Mouse (Mus musculus): ENCODE measurements around the gene Ppm1l. TPM values are rescaled to one million over a fixed set of nuclear protein-coding genes. Genes with fewer than 3 reads are reported as not detected.
A peak's percentile ranks its signal among the peaks of the same experiment; 100 is the strongest.

Gene Ppm1l
- polyA plus RNA-seq, 1 experiment from 2014 or later: 10.9 TPM

- no peaks in the 10 kb centered on the region for H3K27me3 ChIP-seq (ENCODE audit: control insufficient read depth, insufficient read depth, low read length)
- ATAC-seq (ENCODE audit: insufficient number of reproducible peaks, insufficient read depth, low FRiP score, low read depth): no peak
- no peaks in the 10 kb centered on the region for H3K9me3 ChIP-seq (ENCODE audit: control insufficient read depth, low read length)
- H3K36me3 ChIP-seq (ENCODE audit: control insufficient read depth, insufficient read depth, low read length): no peaks in the 10 kb centered on the region
- H3K4me2 ChIP-seq (ENCODE audit: low read length): no peak overlapping the region
- WGBS: 66% methylated on average over 4 of the region's 4 CpGs
- no peak overlapping the region for H3K27ac ChIP-seq (replicated peaks in 1 of 2; ENCODE audit: control insufficient read depth in 1 of 2, insufficient read depth in 1 of 2, low read depth in 2 of 2, low read length in 2 of 2)
- peaks cover 15 to 28% of the 10 kb centered on the region in 2 experiments for H3K4me1 ChIP-seq (ENCODE audit: control insufficient read depth in 2 of 2, insufficient read depth in 2 of 2, low read length in 2 of 2)
- H3K9ac ChIP-seq (ENCODE audit: low read length): no peak overlapping the region
- no peak overlapping the region for H3K4me3 ChIP-seq (ENCODE audit: control insufficient read depth in 1 of 2, insufficient read depth in 1 of 2, low read depth in 1 of 2, low read length in 2 of 2)
Observed at GRCm38 (mm10) chr3:69484582-69484981, 167.9 kb downstream of the Ppm1l start.

DNA sequence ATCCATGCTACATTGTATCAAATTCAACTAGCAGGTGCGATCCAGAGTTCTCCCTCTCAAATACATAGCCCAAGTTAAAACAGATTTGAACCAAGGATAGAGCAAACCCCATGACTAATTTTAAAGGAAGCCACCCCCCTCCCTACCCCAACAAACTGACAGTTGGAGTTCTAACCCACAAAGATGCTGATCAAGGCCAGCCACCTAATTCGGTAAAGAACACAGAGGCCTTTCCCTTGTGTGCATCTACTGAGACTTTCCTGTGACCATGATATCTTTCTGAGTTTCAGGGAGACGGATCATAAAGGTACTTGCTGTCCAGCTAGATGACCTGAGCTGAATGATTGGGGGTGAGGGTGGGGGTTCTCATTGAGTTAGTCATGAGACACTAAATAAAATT is 168.7 kb downstream of the Ppm1l start:
- no peak overlapping the region for H3K27ac ChIP-seq (replicated peaks in 1 of 2; ENCODE audit: control insufficient read depth in 1 of 2, insufficient read depth in 1 of 2, low read depth in 2 of 2, low read length in 2 of 2)
- no peaks in the 10 kb centered on the region for H3K27me3 ChIP-seq (ENCODE audit: control insufficient read depth, insufficient read depth, low read length)
- H3K36me3 ChIP-seq (ENCODE audit: control insufficient read depth, insufficient read depth, low read length): no peaks in the 10 kb centered on the region
- H3K9ac ChIP-seq (ENCODE audit: low read length): no peak overlapping the region
- 91% methylated on average over 3 of the region's 3 CpGs for WGBS
- H3K4me3 ChIP-seq (ENCODE audit: control insufficient read depth in 1 of 2, insufficient read depth in 1 of 2, low read depth in 1 of 2, low read length in 2 of 2): no peak overlapping the region
- H3K4me1 ChIP-seq (ENCODE audit: control insufficient read depth in 2 of 2, insufficient read depth in 2 of 2, low read length in 2 of 2): peaks cover 14 to 27% of the 10 kb centered on the region in 2 experiments
- H3K9me3 ChIP-seq (ENCODE audit: control insufficient read depth, low read length): no peaks in the 10 kb centered on the region
- ATAC-seq (ENCODE audit: insufficient number of reproducible peaks, insufficient read depth, low FRiP score, low read depth): no peak
- no peak overlapping the region for H3K4me2 ChIP-seq (ENCODE audit: low read length)

GRCm38 (mm10) chr3:69485756-69486155 is 169.1 kb downstream of the Ppm1l start:
- H3K4me1 ChIP-seq (ENCODE audit: control insufficient read depth in 2 of 2, insufficient read depth in 2 of 2, low read length in 2 of 2): peaks cover 11 to 23% of the 10 kb centered on the region in 2 experiments
- no peaks in the 10 kb centered on the region for H3K36me3 ChIP-seq (ENCODE audit: control insufficient read depth, insufficient read depth, low read length)
- no peaks in the 10 kb centered on the region for H3K9me3 ChIP-seq (ENCODE audit: control insufficient read depth, low read length)
- no peak overlapping the region for H3K9ac ChIP-seq (ENCODE audit: low read length)
- no peak overlapping the region for H3K27ac ChIP-seq (replicated peaks in 1 of 2; ENCODE audit: control insufficient read depth in 1 of 2, insufficient read depth in 1 of 2, low read depth in 2 of 2, low read length in 2 of 2)
- ATAC-seq (ENCODE audit: insufficient number of reproducible peaks, insufficient read depth, low FRiP score, low read depth): no peak
- H3K4me3 ChIP-seq (ENCODE audit: control insufficient read depth in 1 of 2, insufficient read depth in 1 of 2, low read depth in 1 of 2, low read length in 2 of 2): no peak overlapping the region
- H3K27me3 ChIP-seq (ENCODE audit: control insufficient read depth, insufficient read depth, low read length): no peaks in the 10 kb centered on the region
- WGBS: 47% methylated on average over 2 of the region's 2 CpGs
- no peak overlapping the region for H3K4me2 ChIP-seq (ENCODE audit: low read length)

GRCm38 (mm10) chr3:69487471-69487870 is 170.8 kb downstream of the Ppm1l start:
- Histone ChIP-seq H3K4me1 (ENCODE audit: control insufficient read depth in 2 of 2, insufficient read depth in 2 of 2, low read length in 2 of 2) (peaks cover 11 to 22% of the 10 kb centered on the region in 2 experiments), H3K4me2 (ENCODE audit: low read length) (no peak overlapping the region), H3K9me3 (ENCODE audit: control insufficient read depth, low read length) (no peaks in the 10 kb centered on the region), H3K9ac (ENCODE audit: low read length) (no peak overlapping the region), H3K4me3 (ENCODE audit: control insufficient read depth in 1 of 2, insufficient read depth in 1 of 2, low read depth in 1 of 2, low read length in 2 of 2) (no peak overlapping the region), H3K27me3 (ENCODE audit: control insufficient read depth, insufficient read depth, low read length) (no peaks in the 10 kb centered on the region), H3K27ac (replicated peaks in 1 of 2; ENCODE audit: control insufficient read depth in 1 of 2, insufficient read depth in 1 of 2, low read depth in 2 of 2, low read length in 2 of 2) (peak overlapping the region in 1 of 2 experiments; percentile 45; a peak in 1 of 4 replicates), H3K36me3 (ENCODE audit: control insufficient read depth, insufficient read depth, low read length) (no peaks in the 10 kb centered on the region)
- WGBS: 79% methylated on average over 6 of the region's 6 CpGs
- no peak for ATAC-seq (ENCODE audit: insufficient number of reproducible peaks, insufficient read depth, low FRiP score, low read depth)

- ATAC-seq (ENCODE audit: insufficient number of reproducible peaks, insufficient read depth, low FRiP score, low read depth): no peak
- H3K9me3 ChIP-seq (ENCODE audit: control insufficient read depth, low read length): no peaks in the 10 kb centered on the region
- no peaks in the 10 kb centered on the region for H3K27me3 ChIP-seq (ENCODE audit: control insufficient read depth, insufficient read depth, low read length)
- 51% methylated on average over 3 of the region's 3 CpGs for WGBS
- H3K4me1 ChIP-seq (ENCODE audit: control insufficient read depth in 2 of 2, insufficient read depth in 2 of 2, low read length in 2 of 2): peaks cover 11 to 22% of the 10 kb centered on the region in 2 experiments
- no peak overlapping the region for H3K9ac ChIP-seq (ENCODE audit: low read length)
- H3K27ac ChIP-seq (replicated peaks in 1 of 2; ENCODE audit: control insufficient read depth in 1 of 2, insufficient read depth in 1 of 2, low read depth in 2 of 2, low read length in 2 of 2): no peak overlapping the region
- H3K36me3 ChIP-seq (ENCODE audit: control insufficient read depth, insufficient read depth, low read length): no peaks in the 10 kb centered on the region
- H3K4me3 ChIP-seq (ENCODE audit: control insufficient read depth in 1 of 2, insufficient read depth in 1 of 2, low read depth in 1 of 2, low read length in 2 of 2): no peak overlapping the region
- no peak overlapping the region for H3K4me2 ChIP-seq (ENCODE audit: low read length)
Observed at GRCm38 (mm10) chr3:69489669-69490068, 173.0 kb downstream of the Ppm1l start.

DNA sequence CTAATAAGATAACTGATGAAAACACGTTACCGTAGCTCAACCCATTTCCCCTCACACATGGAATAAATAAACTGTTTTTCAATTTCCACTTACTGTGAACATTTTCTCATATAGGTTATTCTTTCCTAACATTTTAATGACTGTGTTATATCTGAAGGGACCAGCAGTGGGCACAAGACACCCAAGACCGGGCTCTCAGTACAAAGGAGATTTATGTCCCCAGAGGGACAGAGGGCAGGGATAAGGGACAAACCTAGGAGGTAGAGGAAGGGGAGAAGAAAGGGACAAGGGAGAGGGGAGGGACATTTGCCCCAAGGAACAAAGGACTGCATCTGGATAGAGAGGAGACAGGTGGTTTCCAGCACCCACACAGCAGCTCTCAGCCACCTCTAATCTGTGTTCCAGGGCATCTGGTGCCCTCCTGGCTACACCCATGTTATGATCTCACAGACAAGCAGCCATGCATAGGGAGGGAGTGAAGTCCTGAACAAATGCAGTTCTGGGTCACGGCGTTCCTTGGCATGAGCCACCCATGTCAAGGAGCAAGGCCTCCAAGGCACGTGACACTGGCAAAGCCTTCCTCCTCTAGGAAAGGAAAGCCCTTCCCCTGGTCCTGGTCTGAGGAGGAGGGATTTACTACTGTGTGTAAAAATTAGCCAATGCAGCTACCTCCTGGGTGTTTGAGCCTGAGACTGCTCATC is 174.5 kb downstream of the Ppm1l start:
- H3K9me3 ChIP-seq (ENCODE audit: control insufficient read depth, low read length): no peaks in the 10 kb centered on the region
- no peak overlapping the region for H3K27ac ChIP-seq (replicated peaks in 1 of 2; ENCODE audit: control insufficient read depth in 1 of 2, insufficient read depth in 1 of 2, low read depth in 2 of 2, low read length in 2 of 2)
- no peak overlapping the region for H3K9ac ChIP-seq (ENCODE audit: low read length)

DNA sequence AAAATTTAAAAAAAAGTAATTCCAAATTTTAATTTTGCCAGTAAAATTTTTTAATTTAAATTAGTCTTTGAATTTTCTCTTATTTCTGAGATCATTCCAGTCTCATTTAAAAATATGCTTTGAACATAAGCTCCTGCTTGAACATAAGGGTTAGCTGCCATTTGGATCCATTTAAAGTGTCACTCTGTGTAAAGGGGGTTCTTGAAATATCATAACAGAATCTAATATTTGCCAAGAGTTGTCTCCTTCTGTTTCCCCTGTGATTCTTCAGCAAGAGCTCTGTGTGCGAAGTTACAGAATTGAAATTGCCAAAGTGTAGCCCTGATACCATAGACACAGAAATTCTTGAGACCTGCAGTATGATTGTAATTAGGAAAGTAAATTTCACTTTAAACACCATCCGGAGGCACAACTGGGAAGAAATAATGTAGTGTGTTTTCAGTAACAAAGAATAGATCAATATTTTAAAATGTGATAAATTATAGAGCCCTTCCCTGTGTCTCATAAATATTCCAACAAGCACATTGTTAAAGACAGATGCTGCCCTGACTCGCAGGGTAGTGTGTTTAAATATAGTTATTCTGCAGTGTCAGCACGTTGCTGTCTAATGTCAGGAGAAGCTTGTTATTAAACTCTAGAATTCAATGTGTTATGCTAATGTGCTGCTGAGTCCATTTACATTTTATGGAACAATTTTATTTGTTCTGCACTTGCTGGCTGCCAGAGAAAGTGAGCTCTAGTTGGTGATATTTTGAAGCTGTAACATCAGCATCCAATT is 177.8 kb downstream of the Ppm1l start:
- Histone ChIP-seq H3K27me3 (ENCODE audit: control insufficient read depth, insufficient read depth, low read length) (no peaks in the 10 kb centered on the region), H3K9ac (ENCODE audit: low read length) (no peak overlapping the region), H3K4me2 (ENCODE audit: low read length) (no peak overlapping the region), H3K27ac (replicated peaks in 1 of 2; ENCODE audit: control insufficient read depth in 1 of 2, insufficient read depth in 1 of 2, low read depth in 2 of 2, low read length in 2 of 2) (no peak overlapping the region), H3K4me1 (ENCODE audit: control insufficient read depth in 2 of 2, insufficient read depth in 2 of 2, low read length in 2 of 2) (peaks cover 2 to 9% of the 10 kb centered on the region in 2 experiments; a peak in 2 of 4 replicates), H3K4me3 (ENCODE audit: control insufficient read depth in 1 of 2, insufficient read depth in 1 of 2, low read depth in 1 of 2, low read length in 2 of 2) (no peak overlapping the region), H3K36me3 (ENCODE audit: control insufficient read depth, insufficient read depth, low read length) (no peaks in the 10 kb centered on the region), H3K9me3 (ENCODE audit: control insufficient read depth, low read length) (no peaks in the 10 kb centered on the region)
- WGBS: 59% methylated on average over 4 of the region's 4 CpGs
- ATAC-seq (ENCODE audit: insufficient number of reproducible peaks, insufficient read depth, low FRiP score, low read depth): no peak

More for the DNA sequence above, 174.5 kb downstream of the Ppm1l start:
- ATAC-seq (ENCODE audit: insufficient number of reproducible peaks, insufficient read depth, low FRiP score, low read depth): no peak
- Histone ChIP-seq H3K27me3 (ENCODE audit: control insufficient read depth, insufficient read depth, low read length) (no peaks in the 10 kb centered on the region), H3K4me2 (ENCODE audit: low read length) (no peak overlapping the region), H3K4me1 (ENCODE audit: control insufficient read depth in 2 of 2, insufficient read depth in 2 of 2, low read length in 2 of 2) (peaks cover 9 to 22% of the 10 kb centered on the region in 2 experiments), H3K36me3 (ENCODE audit: control insufficient read depth, insufficient read depth, low read length) (no peaks in the 10 kb centered on the region), H3K4me3 (ENCODE audit: control insufficient read depth in 1 of 2, insufficient read depth in 1 of 2, low read depth in 1 of 2, low read length in 2 of 2) (no peak overlapping the region)
- 86% methylated on average over 6 of the region's 6 CpGs for WGBS

Measured in heart, embryonic 14.5 days (tissue).